Mouse (Mus musculus) ES-E14 (cell line): ENCODE data around the gene L3mbtl3.

Experiments used
- MAFK ChIP-seq: IDR thresholded peaks from 2 replicates; pipeline ENCODE4 v1.6.1; 2014; ENCODE audit warnings: mild to moderate bottlenecking, low read depth, low read length, inconsistent platforms; ENCODE audit not compliant: insufficient read depth
- ZNF384 ChIP-seq: IDR thresholded peaks from 2 replicates; pipeline ENCODE4 v1.6.1; 2012; ENCODE audit warnings: low read depth, low read length, inconsistent platforms

- TF ChIP-seq ZNF384 (no peak), MAFK (no peak)
These were observed 12.9 kb upstream of the L3mbtl3 start for GRCm38 (mm10) chr10:26388656-26389055.
